Mouse (Mus musculus): ENCODE data around the gene Atrn.

Gene Atrn

DNA sequence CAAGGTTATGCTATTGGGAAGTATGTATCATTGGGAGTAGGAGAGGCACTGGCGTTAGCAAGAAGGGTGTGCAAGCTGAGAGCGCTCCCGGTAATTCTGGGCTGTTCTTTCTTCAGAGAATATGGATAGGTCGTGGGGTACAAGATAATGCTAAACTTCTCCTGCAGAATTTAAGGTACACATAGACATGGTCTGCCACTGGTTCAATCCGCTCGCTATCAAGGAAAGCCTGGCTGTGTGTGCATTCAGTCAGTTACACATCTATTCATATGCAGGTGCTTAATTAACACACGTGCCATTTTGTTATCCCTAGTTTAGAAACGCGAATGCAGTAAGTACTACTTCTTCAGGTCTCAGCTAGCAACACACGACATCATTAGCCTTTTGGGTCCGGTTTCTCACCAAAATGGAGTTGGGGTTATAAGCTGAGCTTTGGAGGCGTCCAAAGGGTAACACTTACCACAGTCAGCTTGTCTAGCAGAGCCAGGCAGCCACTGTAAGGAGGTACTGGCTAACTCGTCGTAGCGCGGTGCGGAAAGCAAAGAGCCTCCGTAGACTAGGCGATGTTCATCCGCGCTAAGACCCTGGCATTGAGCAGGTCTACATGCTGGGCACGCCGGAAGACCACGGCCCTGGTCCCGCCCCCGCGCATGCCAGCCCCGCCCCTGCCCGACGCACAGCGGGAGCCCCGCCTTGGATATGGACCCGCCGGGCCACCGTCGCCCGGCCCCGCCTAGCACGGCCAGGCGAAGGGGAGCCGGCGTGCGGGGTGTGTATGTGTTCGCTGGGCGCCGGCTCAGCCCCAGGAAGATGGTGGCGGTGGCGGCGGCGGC, at the start of gene Atrn, which contains the start of gene 4930402H24Rik:
TSS of gene Atrn (plus strand) at position 745 of the 833 bp plus-strand sequence.
TSS of gene 4930402H24Rik (minus strand) at position 656 of the 833 bp plus-strand sequence.
- DNase-seq = peak; percentile 97

DNA sequence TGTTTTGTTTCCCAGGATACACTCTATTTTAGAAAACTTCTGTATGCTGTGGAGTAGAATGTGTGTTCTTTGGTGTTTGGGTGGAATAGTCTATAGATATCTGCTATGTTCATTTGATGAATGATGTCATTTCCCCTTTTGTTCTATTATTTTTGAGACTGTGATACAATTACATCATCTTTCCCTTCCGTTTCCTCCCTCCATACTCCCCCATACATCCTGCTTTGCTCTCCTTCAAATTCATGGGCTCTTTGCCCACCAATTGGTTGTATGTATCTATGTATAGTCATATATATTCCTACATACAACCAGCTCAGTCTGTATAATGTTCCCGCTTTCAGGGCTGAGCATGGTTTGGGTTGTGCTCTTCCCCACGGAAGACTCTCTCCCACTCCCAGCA, 44.2 kb upstream of the Atrn start:
- no peak for DNase-seq

DNA sequence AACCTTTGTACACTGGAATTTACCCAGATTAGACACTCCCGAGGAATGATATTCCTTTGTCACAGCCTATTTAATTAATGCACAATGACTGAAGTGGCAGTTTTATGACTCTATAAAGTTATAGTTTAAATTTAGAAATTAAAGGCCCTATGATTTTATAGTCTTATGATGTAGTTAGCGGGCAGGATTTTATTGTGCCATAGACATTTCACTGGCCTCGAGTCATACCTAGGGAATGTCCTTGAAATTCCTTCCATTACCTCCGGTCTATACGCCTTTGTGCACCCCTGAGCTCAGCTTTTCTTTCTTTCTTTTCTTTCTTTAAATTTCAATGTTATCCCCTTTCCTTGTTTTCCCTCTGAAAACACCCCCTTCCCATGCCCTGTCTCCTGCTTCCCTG, 35.4 kb upstream of the Atrn start:
- DNase-seq = no peak

DNA sequence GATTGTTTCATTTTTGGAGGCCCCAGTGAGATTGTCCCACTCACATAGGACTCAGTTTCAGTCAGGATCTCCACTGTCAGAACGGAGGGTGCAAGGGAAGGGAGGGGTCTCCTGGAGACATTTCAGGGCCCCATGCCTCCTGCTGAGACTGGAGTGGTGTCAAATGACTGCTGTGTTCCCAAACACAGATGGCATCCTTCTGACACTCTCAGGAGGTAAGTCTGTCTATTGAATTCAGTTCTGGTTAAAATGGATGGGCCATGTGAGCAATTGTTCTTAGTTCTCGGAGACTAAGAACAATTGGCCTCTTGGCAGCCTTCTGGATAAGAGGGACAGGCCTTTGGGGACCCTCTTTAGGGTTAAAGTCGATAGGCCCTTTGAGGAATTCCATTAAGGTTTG, 28.9 kb upstream of the Atrn start:
- no peak for DNase-seq

DNA sequence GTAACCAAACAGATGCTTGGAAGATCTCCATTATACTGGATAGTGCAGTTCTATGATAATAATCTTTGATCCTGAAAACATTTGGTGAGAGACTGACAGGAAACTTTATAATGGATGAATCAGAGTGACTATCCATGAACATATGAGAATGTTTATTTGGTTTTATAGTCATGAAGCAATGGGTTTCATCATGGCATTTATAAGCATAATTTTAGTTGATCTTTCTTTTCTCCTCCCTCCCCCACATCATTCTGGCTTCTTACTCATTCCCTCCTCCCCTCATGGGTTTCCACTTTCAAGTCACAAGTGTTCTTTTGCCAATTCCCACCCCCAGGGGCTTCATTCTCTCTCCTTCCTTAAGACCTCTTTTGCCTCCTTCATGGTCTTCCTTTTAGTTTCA, 19.3 kb upstream of the Atrn start:
- DNase-seq = no peak

DNA sequence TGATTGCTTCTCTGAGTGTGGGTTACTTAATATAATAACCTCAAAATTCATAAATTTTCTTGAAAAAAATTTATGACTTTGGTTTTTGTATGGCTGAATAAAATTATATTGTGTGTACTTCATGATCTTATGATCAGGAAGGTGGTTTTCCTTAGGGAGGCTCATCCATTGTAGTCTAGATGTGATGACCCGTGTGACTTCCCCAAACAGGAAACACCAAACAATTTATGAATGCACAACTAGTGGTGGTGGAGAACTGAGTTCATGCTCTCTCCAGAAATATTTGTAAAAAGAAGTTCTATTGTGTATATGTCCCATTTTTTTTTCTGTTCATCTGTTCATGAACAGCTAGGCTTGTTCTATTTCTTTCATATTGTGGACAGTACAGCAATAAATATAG, 18.8 kb upstream of the Atrn start:
- no peak for DNase-seq

DNA sequence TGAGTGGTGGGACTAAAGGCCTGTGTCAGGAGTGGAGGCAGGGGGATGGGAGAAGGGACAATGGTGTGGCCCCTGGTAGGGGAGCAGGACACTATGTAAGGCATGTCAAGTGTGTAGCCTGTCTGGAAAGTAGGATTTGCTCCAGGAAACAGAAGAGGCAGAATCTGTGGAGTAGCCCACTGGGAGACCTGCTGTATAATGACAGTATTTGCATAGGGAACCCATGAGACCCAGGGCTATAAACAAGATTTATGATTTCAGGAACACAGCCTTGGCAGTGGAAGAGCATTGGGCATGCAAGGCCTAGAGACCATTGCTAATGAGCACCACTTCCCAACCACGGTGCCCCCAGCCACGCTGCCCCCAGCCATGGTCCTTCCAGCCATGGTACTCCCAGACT, 9.4 kb upstream of the Atrn start:
- no peak for DNase-seq

DNA sequence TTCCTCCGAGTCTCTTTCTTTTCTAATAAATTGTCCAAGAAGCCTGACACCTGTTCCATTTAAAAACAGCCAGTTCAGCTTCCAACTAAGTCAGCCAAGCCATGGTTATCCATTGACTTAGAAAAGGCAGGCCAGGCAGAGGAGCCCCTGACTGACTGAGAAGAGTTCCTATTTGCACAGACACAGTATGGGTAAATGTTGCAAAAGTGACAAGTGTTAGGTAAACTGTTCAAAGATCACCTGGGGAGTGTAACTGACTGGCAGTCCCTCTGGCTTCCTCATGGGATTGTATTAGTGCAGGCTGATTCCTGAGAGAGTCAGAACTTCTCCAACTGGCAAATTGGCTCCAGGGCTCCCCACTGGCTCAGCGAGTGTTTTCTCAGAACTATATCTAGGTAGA, 8.4 kb upstream of the Atrn start:
- DNase-seq = no peak

DNA sequence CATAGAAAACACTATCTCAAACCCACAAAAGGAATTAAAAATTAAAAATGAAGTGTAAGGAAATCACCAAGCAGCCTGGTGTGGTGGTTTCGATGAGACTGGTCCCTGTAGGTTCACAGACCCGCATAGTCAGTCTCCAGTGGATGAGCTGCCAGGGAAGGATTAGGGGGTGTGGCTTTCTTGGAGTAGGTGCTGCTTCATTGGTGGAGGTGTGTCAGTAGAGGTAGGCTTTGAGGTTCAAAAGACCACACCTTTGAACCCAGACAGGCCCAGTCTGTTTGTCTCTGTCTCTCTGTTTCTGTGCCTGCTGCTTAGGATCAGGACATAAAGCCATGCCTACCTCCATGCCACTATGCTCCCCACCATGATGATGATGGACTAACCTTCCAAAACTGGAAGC, 7.5 kb upstream of the Atrn start:
- DNase-seq = no peak

DNA sequence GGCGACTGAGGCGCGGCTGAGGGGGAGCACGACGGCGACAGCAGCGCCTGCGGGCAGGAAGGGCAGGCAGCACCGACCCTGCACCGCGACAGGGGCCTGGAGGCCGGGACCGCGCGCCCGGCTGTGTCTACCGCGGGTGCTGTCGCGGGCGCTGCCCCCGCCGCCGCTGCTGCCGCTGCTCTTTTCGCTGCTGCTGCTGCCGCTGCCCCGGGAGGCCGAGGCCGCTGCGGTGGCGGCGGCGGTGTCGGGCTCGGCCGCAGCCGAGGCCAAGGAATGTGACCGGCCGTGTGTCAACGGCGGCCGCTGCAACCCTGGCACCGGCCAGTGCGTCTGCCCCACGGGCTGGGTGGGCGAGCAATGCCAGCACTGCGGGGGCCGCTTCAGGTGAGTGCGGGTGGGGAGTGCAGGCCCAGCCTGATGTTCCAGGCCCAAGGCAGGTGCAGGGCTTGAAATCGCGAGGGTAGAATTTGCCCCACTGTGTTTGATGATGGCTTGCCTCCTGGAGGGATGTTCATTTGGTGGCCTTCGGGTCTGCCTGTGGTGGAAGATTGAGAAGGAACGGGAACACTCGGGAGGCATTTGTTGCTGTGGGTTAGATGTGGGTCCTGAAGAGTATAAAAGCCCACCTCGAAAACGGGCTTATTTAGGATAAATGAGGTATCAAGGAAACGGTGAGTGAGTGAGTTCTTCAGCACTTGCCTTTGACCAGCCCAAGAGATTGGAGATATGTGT, 455 bp downstream of the Atrn start:
- peak; percentile 55 for DNase-seq

DNA sequence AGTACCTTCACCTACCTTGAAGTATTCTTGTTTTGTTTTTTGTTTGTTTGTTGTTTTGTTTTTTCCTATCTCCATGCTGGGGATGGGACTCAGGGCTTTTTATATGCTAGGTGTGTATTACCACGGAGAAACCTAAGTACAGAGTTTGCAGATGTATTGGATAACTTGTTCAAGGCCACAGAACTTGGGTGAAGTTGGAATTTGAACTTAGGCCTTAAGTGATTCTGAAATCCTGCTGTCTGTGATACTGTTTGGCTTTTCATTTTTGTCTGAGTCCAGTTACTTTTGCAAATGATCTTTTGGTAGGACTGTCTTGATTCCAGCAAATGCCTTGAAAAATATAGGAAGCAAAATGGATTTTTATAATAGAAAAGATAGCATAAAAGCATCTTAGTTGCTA, 5.4 kb downstream of the Atrn start:
- DNase-seq = no peak

DNA sequence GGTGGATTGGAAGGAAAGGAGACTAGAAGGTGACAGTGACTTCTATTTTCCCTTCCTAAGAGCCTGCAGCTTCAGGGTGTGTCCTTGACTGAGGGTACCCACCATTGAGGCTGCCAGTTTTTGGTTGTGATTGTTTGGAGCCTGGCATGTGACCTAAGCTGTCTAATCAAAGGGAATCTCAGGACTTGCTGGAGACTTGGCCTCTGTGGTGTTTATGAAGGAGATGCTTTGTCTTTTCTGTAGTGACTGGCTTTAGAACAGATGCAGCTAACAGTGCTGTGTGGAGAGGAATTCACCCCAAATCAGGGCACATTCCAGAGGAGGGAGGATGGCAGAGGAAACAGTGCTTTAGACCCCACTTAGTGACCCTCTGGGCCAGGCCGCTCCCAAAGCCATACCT, 8.6 kb downstream of the Atrn start:
- no peak for DNase-seq

DNA sequence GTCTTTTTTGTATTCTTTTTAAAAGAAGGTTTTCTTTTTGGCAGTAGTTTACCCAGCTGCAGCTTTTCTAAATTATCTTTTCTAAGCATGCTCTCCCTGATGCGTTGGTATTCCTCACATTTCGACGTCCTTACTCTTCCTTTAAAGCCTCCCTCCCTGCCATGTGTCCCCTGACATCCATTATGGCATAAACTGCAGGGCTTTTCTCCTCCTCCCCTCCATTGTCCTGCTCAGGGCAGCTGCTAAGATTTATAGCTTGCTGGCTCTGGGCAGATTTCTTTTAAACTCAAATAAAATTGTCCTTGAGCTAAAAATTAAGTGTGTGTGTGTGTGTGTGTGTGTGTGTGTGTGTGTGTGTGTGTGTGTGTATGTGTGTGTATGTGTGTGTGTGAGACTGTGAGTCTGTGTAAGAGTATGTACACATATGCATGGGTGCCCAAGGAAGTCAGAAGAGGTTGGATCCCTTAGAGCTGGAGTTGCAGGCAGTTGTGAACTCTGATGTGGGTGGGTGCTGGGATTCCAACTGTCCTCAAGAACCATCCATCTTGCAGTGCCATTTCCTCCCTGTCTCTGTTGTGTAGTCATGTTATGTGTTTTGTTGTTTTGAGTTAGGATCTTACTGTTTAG, 10.3 kb downstream of the Atrn start:
- peak; percentile 22 for DNase-seq

DNA sequence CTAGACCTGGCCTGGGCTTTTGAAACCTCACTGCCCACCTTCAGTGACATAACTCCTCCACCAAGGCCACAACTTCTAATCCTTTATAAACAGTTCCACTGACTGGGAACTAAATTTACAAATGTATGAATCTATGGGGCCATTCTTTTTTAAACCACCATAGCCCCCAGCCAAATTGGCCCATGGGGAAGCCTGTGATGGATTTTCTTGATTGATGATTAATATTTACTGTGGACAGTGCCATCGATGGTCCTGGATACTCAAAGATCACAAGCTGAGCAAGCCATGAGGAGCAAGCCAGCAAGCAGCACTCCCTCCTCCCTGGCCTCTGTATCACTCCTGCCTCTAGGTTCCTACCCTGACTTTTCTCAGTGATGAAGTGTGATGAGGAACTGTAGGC, 11.4 kb downstream of the Atrn start:
- no peak for DNase-seq

DNA sequence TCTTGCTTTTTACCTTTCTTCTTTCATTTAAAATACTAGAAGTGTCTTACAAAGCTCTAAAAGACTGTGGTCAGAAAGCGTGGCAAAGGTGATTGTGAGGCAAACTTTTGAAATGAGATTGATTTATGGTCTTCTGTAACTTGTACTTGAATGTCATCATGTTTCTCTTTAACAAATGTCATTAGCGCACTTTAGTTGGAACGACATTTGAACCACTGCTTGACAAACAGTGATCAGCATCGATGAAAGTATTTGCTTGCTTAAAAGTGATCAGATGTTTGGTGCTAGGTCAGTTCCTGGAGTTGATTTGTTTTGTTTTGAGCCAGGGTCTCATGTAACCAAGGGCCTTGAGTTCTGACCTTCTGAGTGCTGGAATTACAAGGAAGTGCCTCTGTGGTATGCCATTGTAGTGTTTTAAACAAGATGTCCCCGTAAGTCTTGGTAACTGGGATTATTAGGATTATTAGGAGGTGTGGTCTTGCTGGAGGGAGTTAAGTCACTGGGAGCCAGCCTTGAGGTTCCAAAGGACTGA, 12.8 kb downstream of the Atrn start:
- DNase-seq = no peak

DNA sequence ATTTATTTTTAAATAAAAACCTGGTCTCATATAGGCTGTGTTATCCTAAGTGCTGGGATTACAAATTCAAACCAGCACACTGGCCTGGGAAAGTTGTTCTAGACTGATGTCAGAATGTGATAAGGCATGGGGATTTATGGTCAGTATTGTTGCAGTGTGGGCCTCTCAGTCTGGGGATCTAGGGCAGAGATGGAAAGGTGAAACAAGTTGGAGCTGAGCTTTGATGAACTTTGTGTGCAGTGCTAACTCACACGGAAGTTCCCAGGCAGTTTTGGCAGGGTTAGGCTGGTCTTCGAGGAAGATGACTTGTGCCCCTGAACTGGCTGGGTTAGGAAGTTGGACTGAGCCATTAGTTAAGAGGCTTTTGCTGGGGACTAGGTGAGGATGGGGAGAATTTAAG, 18.7 kb downstream of the Atrn start:
- DNase-seq = no peak

DNA sequence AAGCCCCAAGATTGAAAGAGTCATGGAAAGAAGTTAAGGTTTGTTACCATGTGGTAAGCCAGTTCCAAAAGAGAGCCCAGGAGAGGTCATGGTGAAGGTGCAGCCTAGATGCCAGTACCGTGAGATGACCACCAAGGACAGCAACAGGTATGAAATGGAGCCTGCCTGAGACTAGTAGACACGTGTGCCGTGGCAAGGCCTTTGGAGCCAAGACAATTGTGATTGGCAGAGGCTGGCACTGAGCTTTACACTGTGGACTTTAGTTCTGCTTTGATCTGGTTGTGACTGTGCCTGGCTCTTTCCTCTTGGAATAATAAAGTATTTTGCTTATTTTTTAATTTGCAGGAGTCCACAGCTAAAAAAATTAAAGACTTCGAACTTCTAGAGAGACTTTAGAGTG, 21.7 kb downstream of the Atrn start:
- DNase-seq = no peak

DNA sequence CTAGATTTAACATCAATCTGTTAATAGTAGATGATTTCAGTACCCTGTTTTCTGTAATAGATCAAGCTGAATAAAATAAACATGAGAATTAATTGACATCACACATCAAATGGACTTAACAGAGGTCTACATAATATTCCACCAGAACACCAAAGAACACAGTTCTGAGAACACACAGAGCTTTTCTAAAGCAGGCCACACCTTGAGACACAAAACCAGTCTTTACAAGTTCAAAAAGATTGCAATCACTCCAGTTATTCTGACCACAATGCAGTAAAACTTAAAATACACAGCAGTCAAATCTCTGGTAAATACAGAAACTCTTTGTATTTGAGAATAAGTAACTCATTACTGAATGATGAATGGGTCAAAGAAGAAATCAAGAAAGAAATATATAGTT, 22.2 kb downstream of the Atrn start:
- DNase-seq = no peak

DNA sequence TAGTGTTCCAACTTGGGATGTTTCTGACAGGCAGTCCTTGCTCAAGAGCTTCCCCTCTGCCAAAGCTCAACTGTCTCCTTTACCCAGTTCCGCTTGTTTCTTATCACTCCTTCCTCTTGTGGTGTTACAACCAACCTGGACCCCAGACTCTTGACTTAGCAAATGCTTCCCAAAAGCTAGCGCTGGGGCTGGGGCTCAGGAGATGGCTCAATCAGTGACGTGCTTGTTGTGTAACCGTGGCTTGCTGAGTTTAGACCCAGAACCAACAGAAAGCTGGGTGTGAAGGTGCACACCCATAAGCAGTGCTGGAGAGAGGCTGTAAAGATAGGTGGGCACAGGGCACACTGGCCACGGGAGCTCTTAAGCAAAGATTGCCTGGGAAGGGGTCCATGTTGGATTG, 23.7 kb downstream of the Atrn start:
- no peak for DNase-seq

DNA sequence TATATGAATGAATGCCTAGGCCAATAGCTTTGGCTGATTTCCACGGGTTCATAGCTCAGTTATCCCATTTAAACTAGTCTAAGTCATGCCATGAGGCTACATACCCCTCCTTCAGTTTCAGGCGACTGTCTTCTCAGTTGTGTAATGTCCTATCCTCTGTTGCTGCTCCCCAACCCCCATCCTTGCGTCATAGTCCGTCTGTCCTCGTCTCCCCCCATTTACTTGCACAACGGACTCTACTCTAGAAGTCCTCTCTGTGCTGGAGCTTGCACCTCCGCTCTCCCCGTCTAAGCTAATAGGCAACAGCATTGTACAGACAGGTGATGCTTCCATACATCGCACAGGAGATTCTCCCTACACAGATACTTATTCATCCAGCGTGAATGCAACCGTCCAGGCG, 26.6 kb downstream of the Atrn start:
- DNase-seq = no peak

DNA sequence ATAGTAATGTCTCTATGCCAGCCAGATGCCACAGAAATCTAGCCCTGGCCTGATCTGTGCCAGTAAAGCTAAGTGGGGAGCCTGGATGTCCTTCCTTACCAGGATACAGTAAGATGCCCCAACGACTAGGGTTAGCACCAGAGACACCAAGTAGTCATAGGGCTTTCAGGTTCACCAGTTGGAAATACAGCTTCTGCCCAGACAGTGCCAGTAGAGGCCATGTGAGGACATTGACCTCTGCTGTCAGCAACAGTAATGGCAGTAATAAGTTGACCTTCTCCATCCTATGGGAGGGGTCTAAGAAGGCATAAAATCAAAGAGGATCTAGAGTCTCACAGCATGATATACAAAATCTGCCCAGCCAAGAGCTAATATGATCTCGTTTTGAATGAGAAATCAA, 43.5 kb downstream of the Atrn start:
- peak; percentile 12 for DNase-seq

DNA sequence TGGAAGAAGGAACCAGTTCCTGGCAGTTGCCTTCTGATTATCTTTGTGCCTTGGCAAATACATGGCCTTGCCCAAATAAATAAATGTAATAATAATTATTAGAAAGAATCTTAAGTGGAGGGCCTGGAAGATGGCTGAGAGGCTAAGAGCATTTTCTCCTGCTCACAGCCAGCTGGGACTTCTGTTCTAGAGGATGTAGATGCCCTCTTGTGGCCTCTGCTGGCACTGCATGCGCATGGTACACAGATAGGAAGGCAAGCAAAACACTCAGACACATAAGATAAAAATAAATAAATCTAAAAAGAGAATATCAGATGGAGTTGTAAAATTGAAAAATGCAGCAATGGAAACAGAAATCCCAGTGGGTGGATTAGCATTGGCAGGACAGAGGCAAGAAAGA, 44.3 kb downstream of the Atrn start:
- DNase-seq = peak; percentile 95

DNA sequence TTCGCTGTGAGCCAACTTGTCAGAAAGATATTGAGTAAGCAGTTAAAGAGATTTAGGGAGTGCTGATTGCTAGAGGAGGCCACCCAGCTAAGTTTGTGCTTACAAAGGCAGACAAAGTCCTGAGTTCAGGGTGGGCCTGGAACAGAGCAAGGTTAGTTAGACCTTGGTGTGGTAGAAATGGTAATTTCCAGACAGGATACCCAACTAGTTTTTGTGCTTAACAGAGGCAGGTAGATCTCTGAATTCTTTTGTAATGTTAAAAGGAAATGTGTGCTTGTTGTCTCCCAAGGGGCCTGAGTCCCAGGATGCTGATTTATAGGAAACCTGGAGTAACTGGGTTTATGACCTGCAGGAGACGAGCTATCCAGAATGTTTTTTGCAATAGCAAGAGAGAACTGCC, 52.6 kb downstream of the Atrn start:
- no peak for DNase-seq

DNA sequence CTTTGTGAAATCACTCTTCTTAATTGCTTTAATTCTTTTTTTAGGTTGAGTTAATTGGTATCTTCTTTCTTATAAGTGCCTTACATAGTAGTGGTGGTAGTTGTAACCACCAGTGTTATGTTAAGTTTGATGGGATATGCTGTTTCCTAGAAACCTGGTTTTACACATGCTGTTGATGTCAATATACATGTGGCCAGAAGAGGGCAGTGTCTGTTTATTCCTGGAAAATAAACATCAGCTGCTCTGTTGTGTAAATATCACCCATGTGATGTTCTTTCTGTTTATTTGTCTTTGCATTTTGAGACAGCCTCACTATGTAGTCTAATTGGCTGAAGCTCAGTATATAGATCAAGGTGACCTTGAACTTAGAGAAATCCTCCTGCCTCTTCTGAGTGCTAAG, 55.6 kb downstream of the Atrn start:
- DNase-seq = peak; percentile 28

Data from kidney, postnatal 10 days (tissue).